Mouse (Mus musculus) gastrocnemius, adult 18-20 months (tissue): ENCODE results near the gene Mbnl2. TPM values are rescaled to one million over a fixed set of nuclear protein-coding genes. Genes with fewer than 3 reads are reported as not detected.

Experiments
- DNase-seq: peaks from one replicate; pipeline ENCODE4 v3.0.0; 2021; ENCODE audit warnings: low spot score
- total RNA-seq, 2 experiments: library from RNA; stranded (reverse); gene quantifications; 2 replicates each; pipeline ENCODE4 v1.2.3; 2021

Gene Mbnl2
- total RNA-seq, 2 experiments from 2014 or later: 299 to 300 TPM

- DNase-seq: no peak
These were observed 134.4 kb downstream of the Mbnl2 start for GRCm38 (mm10) chr14:120409854-120410253.

- peak; percentile 63 for DNase-seq
These were observed 141.4 kb downstream of the Mbnl2 start for GRCm38 (mm10) chr14:120416886-120417285.

- DNase-seq: no peak
These were observed 143.5 kb downstream of the Mbnl2 start for GRCm38 (mm10) chr14:120418964-120419363.

- no peak for DNase-seq
These were observed 153.0 kb downstream of the Mbnl2 start for GRCm38 (mm10) chr14:120428497-120428896.

- DNase-seq: no peak
These were observed 157.3 kb downstream of the Mbnl2 start for GRCm38 (mm10) chr14:120432773-120433172.

- DNase-seq: no peak
These were observed 158.5 kb downstream of the Mbnl2 start for GRCm38 (mm10) chr14:120433931-120434398.

GRCm38 (mm10) chr14:120434831-120435230 is 159.4 kb downstream of the Mbnl2 start:
- no peak for DNase-seq

- DNase-seq: no peak
These were observed 165.2 kb downstream of the Mbnl2 start for GRCm38 (mm10) chr14:120440716-120441115.

GRCm38 (mm10) chr14:120441256-120441655 is 165.8 kb downstream of the Mbnl2 start:
- no peak for DNase-seq

- DNase-seq: no peak
These were observed 166.4 kb downstream of the Mbnl2 start for GRCm38 (mm10) chr14:120441836-120442235.

- no peak for DNase-seq
These were observed 178.8 kb downstream of the Mbnl2 start for GRCm38 (mm10) chr14:120454221-120454620.

GRCm38 (mm10) chr14:120463938-120464727 is 188.7 kb downstream of the Mbnl2 start:
- DNase-seq: no peak

- no peak for DNase-seq
These were observed 191.3 kb downstream of the Mbnl2 start for GRCm38 (mm10) chr14:120466816-120467215.

- DNase-seq: no peak
These were observed 193.8 kb downstream of the Mbnl2 start for GRCm38 (mm10) chr14:120469126-120469790.

- DNase-seq: no peak
These were observed 200.8 kb downstream of the Mbnl2 start for GRCm38 (mm10) chr14:120476186-120476697.

GRCm38 (mm10) chr14:120477288-120477981 is 202.0 kb downstream of the Mbnl2 start:
- peak; percentile 96 for DNase-seq

GRCm38 (mm10) chr14:120477982-120478568 is 202.6 kb downstream of the Mbnl2 start, which contains the start of gene Rap2a:
Rap2a (plus strand) TSS chr14:120478444.
- DNase-seq: peak; percentile 94

GRCm38 (mm10) chr14:120478641-120479341 is 203.3 kb downstream of the Mbnl2 start:
- peak; percentile 32 for DNase-seq

GRCm38 (mm10) chr14:120480341-120480900 is 205.0 kb downstream of the Mbnl2 start:
- no peak for DNase-seq

- no peak for DNase-seq
These were observed 205.5 kb downstream of the Mbnl2 start for GRCm38 (mm10) chr14:120480927-120481326.
